Mouse (Mus musculus): ENCODE results near the gene Stk11. TPM values are rescaled to one million over a fixed set of nuclear protein-coding genes. Genes with fewer than 3 reads are reported as not detected.

Gene Stk11
- polyA plus RNA-seq (2015; fragmentation: Nextera tagmentation; extraction: Ambion mirVana): 11.7 and 12.4 TPM in 2 replicates

GRCm38 (mm10) chr10:80115290-80115943 is at the start of gene Stk11:
Gene Stk11, plus strand, starts transcription at chr10:80115803.
- Histone ChIP-seq H3K9me3 (ENCODE audit: control insufficient read depth) (no peaks in the 10 kb centered on the region), H3K36me3 (ENCODE audit: control insufficient read depth, insufficient read depth) (peaks cover 9% of the 10 kb centered on the region; the same call in 1 of the 2 replicates), H3K4me1 (replicated peaks; ENCODE audit: control insufficient read depth, insufficient read depth, low read length) (no peaks in the 10 kb centered on the region; the same call in 1 of the 2 replicates), H3K9ac (ENCODE audit: low read depth, low read length) (peak within 1 kb of the TSS; percentile 82), H3K4me2 (replicated peaks; ENCODE audit: low read depth) (peak within 1 kb of the TSS; percentile 87), H3K27ac (ENCODE audit: low read depth, low read length) (peak within 1 kb of the TSS; percentile 91), H3K4me3 (ENCODE audit: low read depth, low read length) (peak within 1 kb of the TSS; percentile 90), H3K27me3 (replicated peaks; ENCODE audit: control insufficient read depth, insufficient read depth, low read length) (no peaks in the 10 kb centered on the region)
- peak; percentile 99 for ATAC-seq
- peak; percentile 55 for TF ChIP-seq CTCF (IDR thresholded peaks at IDR 0.05; ENCODE audit: low read depth)
- under 1% methylated on average over 70 of the region's 70 CpGs for WGBS

DNA sequence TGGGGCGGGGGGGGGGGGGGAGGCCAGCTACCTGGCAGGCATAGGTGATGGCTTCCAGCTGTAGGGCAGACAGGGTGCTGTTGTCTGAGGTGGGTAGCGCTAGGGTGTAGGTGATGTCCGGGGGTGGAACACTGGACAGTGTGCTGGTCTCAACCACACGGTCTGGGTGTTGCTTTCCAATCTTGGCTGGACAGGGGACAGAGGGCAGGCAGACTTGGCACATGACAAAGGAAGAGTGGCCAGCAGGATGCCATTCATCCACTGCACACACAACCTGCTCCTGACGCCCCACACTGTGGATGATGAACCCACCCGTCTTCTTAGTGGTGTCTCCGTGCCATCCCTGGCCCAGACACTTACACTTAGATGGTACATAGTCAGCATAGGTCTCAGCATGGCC is 46.4 kb upstream of the Stk11 start:
- no peak overlapping the region for H3K9ac ChIP-seq (ENCODE audit: low read depth, low read length)
- WGBS: 93% methylated on average over 6 of the region's 7 CpGs
- no peak for TF ChIP-seq CTCF (IDR thresholded peaks at IDR 0.05; ENCODE audit: low read depth)
- H3K9me3 ChIP-seq (ENCODE audit: control insufficient read depth): no peaks in the 10 kb centered on the region
- H3K4me3 ChIP-seq (ENCODE audit: low read depth, low read length): no peak overlapping the region
- H3K4me1 ChIP-seq (replicated peaks; ENCODE audit: control insufficient read depth, insufficient read depth, low read length): peaks cover 5% of the 10 kb centered on the region; the same call in 1 of the 2 replicates
- H3K4me2 ChIP-seq (replicated peaks; ENCODE audit: low read depth): no peak overlapping the region
- H3K36me3 ChIP-seq (ENCODE audit: control insufficient read depth, insufficient read depth): peaks cover 69% of the 10 kb centered on the region
- H3K27ac ChIP-seq (ENCODE audit: low read depth, low read length): no peak overlapping the region
- no peaks in the 10 kb centered on the region for H3K27me3 ChIP-seq (replicated peaks; ENCODE audit: control insufficient read depth, insufficient read depth, low read length)
- ATAC-seq: no peak

GRCm38 (mm10) chr10:80069948-80070450 is 45.6 kb upstream of the Stk11 start:
- Histone ChIP-seq H3K9me3 (ENCODE audit: control insufficient read depth) (no peaks in the 10 kb centered on the region), H3K27me3 (replicated peaks; ENCODE audit: control insufficient read depth, insufficient read depth, low read length) (no peaks in the 10 kb centered on the region), H3K4me3 (ENCODE audit: low read depth, low read length) (no peak overlapping the region), H3K9ac (ENCODE audit: low read depth, low read length) (no peak overlapping the region), H3K27ac (ENCODE audit: low read depth, low read length) (no peak overlapping the region; the same call in 1 of the 2 replicates), H3K4me1 (replicated peaks; ENCODE audit: control insufficient read depth, insufficient read depth, low read length) (peaks cover 5% of the 10 kb centered on the region; the same call in 1 of the 2 replicates), H3K36me3 (ENCODE audit: control insufficient read depth, insufficient read depth) (peaks cover 65% of the 10 kb centered on the region), H3K4me2 (replicated peaks; ENCODE audit: low read depth) (no peak overlapping the region)
- no peak for TF ChIP-seq CTCF (IDR thresholded peaks at IDR 0.05; ENCODE audit: low read depth)
- 86% methylated on average over 4 of the region's 4 CpGs for WGBS
- no peak for ATAC-seq

- H3K4me1 ChIP-seq (replicated peaks; ENCODE audit: control insufficient read depth, insufficient read depth, low read length): peaks cover 5% of the 10 kb centered on the region; the same call in 1 of the 2 replicates
- peak overlapping the region; percentile 28; the same call in 1 of the 2 replicates for H3K4me2 ChIP-seq (replicated peaks; ENCODE audit: low read depth)
- WGBS: 54% methylated on average over 9 of the region's 9 CpGs
- no peak overlapping the region for H3K4me3 ChIP-seq (ENCODE audit: low read depth, low read length)
- peak; percentile 58 for ATAC-seq
- H3K27ac ChIP-seq (ENCODE audit: low read depth, low read length): peak overlapping the region; percentile 66
- peaks cover 61% of the 10 kb centered on the region for H3K36me3 ChIP-seq (ENCODE audit: control insufficient read depth, insufficient read depth)
- H3K9ac ChIP-seq (ENCODE audit: low read depth, low read length): no peak overlapping the region; the same call in 1 of the 2 replicates
- H3K9me3 ChIP-seq (ENCODE audit: control insufficient read depth): no peaks in the 10 kb centered on the region
- no peaks in the 10 kb centered on the region for H3K27me3 ChIP-seq (replicated peaks; ENCODE audit: control insufficient read depth, insufficient read depth, low read length)
- TF ChIP-seq CTCF (IDR thresholded peaks at IDR 0.05; ENCODE audit: low read depth): no peak
These were observed 44.6 kb upstream of the Stk11 start for GRCm38 (mm10) chr10:80070837-80071515.

- Histone ChIP-seq H3K9me3 (ENCODE audit: control insufficient read depth) (no peaks in the 10 kb centered on the region), H3K27ac (ENCODE audit: low read depth, low read length) (peak overlapping the region; percentile 66), H3K4me2 (replicated peaks; ENCODE audit: low read depth) (peak overlapping the region; percentile 28; the same call in 1 of the 2 replicates), H3K36me3 (ENCODE audit: control insufficient read depth, insufficient read depth) (peaks cover 56% of the 10 kb centered on the region), H3K9ac (ENCODE audit: low read depth, low read length) (no peak overlapping the region; the same call in 1 of the 2 replicates), H3K27me3 (replicated peaks; ENCODE audit: control insufficient read depth, insufficient read depth, low read length) (no peaks in the 10 kb centered on the region), H3K4me1 (replicated peaks; ENCODE audit: control insufficient read depth, insufficient read depth, low read length) (peaks cover 5% of the 10 kb centered on the region; the same call in 1 of the 2 replicates), H3K4me3 (ENCODE audit: low read depth, low read length) (no peak overlapping the region)
- TF ChIP-seq CTCF (IDR thresholded peaks at IDR 0.05; ENCODE audit: low read depth): no peak
- no peak for ATAC-seq
- WGBS: 68% methylated on average over 3 of the region's 3 CpGs
These were observed 44.1 kb upstream of the Stk11 start for GRCm38 (mm10) chr10:80071516-80071900.
